Mouse (Mus musculus) neutrophil, adult 5-6 weeks (primary cell): ENCODE data around the gene B230217C12Rik. TPM values are rescaled to one million over a fixed set of nuclear protein-coding genes. Genes with fewer than 3 reads are reported as not detected.
"Not testable (repeated sequence)": the region's sequence is repeated elsewhere in the genome, so short reads cannot be mapped to it uniquely, and the experiment has no call there.

ENCODE experiments used
- ATAC-seq: fragments of 151-379, 151-347 bp; 2 replicates; pipeline ENCODE4 v1.8.0; 2017; ENCODE audit warnings: mild to moderate bottlenecking, moderate TSS enrichment; ENCODE audit not compliant: insufficient number of reproducible peaks, poor library complexity, low FRiP score, severe bottlenecking; ENCODE audit errors: extremely low read depth
- total RNA-seq: library from RNA; stranded (forward); fragments of 200-1000 nt; gene quantifications from 2 replicates; pipeline ENCODE4 v1.2.3, GENCODE M21; 2017

Gene B230217C12Rik
- total RNA-seq, 1 experiment from 2014 or later = 0.47 TPM

DNA sequence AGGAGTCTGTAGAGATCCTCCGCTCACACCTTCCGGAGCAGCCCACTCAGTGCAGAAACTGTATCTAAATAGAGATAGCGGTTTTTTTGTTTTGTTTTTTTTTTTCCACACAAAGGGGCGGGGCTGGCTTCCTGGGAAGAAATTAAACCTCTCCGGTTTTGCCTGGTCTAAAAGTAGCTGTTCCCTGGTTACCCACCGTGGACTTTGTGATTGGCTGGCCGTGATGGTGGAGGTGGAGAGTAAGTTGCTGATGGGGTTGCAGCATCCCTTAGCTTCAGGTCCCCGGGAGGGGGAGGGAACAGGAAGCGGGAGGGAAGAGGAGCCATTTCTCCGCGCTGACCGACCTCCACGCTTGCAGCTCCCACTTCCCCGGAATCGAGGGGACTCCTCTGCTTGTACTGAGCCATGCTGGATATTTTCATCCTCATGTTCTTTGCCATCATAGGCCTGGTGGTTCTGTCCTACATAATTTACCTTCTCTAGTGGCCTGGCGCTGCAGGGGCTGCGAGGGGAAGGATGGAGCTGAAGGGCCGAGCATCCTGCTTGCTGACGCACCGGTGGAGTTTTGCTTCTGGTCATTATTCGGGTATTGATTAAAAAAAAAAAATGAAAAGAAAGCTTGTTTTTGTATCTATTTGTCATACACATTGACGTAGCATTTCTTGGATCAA is 546 bp downstream of the B230217C12Rik start:
- 0 out of 2 replicates have a peak, but pooled peaks have one; percentile 17 for ATAC-seq

DNA sequence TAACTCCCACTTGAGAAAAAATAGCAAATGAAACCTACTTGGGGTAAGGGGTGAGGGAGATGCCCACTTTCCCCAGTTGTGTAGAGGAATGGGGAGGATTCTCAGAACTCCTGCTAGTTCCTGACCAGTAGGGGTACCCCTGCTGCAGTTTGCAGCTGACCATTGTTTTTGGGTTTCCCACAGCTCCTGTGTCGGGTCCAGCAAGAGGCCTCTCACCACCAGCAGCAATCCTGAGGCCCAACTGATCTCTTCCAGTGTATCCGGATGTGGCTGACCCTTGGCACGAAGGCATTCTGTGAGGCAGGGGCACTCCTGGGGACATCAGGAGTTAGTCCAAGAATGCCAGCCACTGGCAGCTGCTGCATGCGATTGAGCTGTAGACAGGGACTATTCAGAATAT is 1.4 kb downstream of the B230217C12Rik start:
- no peak for ATAC-seq

DNA sequence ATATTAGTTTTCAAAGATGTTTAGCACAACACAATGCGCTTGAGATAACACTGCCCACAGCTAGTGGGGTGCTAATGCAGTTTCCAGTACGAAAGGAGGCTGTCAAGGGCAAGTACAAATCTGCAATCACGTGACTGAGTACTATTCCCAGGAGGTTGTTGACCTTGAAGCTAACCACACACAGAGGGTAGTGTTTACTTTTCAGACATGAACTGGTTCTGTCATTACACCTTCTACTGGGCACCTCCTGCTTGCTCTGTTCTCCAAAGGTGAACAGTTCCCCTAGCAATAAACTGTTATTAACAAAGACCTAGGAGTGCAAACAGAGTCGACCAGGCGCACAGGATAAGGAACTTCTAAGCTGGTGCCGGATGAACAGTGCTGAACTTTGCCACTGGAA is 9.8 kb downstream of the B230217C12Rik start:
- ATAC-seq = no peak

DNA sequence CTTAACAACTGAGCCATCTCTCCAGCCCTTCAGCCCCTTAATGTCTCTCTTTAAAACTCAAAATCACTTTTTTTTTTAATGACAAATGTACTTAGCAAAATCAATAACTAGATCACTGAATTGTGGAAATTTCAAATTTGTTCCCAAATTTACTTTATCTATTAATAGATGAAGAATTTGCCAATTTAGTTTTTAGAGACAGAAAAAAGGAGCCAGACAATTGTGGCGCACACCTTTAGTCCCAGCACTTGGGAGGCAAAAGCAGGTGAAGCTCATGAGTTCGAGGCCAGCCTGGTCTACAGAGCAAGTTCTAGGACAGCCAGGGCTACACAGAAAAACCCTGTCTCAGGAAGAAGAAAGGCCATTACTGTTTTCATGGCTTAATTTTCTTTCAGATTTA is 11.0 kb downstream of the B230217C12Rik start:
- no peak for ATAC-seq

DNA sequence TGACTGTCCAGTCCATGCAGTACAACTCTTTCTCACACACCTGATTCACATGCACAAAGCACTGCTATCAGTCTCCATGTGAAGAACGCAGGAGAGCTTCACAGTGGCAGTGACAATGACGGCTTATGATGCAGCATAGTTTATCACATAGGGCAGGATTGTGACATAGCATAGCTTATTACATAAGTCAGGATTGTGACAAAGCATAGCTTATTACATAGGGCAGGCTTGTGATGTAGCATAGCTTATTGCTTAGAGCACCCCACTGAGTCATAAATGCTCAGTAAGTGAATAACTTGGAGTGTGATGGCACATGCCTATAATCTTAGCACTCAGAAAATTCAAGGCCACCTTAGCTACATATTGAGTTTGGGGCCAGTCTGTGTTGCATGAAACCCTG is 14.9 kb downstream of the B230217C12Rik start:
- no peak for ATAC-seq

DNA sequence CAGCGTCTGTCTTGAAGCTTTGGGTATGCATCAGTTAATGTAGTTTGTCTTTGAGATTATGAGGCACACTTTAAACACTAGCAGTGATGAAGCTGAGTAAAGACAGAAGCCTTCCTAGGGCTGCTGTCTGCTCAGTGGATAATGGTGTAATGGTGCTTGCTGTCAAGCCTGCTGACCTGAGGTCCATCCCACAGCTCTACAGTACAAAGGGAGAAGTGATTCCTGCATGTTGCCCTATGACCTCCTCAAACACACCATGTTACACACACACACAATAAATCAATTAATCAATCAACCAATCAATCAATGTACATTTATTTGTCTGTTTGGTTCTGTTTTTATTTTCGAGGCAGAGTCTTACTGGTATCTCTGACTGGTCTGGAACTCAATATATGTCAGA is 21.6 kb downstream of the B230217C12Rik start:
- no peak for ATAC-seq

DNA sequence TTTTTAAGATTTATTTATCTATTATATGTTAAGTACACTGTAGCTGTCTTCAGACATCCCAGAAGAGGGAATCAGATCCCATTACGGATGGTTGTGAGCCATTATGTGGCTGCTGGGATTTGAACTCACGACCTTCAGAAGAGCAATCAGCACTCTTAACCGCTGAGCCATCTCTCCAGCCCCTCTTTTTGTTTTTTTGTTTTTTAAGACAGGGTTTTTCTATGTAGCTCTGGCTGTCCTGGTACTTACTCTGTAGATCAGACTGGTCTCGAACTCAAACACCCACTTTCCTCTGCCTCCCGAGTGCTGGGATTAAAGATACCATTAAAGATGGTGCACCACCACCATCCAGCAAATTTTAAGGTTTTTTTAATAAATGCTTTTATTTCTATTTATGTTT is 24.8 kb downstream of the B230217C12Rik start:
- no peak for ATAC-seq

DNA sequence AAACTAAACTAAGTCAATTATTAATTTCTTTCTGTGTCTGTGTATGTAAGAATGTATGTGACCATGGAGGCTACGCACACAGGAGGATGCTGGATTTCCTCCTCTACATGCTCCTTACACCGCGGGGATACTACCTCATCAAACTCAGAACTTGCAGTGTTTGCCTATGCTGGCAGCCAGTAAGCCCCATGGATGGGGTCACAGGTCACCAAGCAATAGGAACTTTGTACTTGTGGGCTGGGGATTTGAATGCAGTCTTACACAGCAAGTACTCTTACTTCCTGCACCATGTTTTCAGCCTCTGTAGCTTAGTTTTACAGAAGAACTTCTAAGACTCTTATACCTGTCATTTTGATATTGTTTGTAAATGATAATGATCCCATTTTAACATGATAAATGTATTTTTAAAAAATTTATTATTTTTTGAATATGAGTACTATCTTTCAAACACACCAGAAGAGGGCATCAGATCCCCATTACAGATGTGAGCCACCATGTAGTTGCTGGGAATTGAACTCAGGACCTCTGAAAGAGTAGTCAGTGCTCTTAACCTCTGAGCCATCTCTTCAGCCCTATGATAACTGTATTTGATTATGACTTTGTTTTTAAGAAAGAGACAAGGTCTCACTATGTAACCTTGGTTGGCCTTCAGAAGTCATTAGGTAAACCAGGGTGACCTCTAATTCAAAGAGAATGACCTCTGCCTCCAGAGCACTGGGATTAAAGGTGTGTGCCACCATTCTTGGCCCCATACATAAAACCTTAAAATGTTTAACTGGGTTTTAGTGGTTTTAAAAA is 25.7 kb downstream of the B230217C12Rik start:
- no peak for ATAC-seq

DNA sequence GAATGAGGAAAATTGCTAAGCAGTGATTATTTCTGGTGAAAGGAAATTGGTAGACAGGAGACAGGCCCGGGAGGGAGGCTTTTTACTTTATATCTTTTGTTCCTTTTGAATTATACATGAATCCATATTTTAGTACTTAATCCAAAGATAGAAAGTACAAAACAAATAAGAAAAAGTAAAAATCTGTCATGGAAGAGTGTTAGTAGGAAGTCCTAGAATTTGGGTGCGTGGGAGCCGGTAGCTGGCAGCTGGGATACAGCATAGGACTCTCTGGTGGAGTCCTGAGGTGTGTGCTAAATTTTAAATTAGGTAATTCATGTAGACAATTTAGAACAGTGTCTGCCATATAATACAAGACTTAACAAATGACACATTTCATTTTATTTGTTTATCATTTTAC is 27.0 kb downstream of the B230217C12Rik start:
- no peak for ATAC-seq

DNA sequence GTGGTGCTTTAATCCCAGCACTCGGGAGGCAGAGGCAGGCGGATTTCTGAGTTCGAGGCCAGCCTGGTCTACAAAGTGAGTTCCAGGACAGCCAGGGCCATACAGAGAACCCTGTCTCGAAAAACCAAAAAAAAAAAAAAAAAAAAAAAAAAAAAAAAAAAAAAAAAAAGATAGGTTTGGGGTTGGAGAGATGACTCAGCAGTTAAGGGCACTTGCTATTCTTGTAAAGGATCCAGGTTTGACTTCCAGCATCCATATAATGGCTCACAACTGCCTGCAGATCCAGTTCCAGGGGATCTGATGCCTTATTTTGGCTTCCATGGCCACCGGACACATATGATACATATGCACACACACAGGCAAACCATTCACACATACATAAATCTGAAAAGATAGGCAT is 31.8 kb downstream of the B230217C12Rik start:
- ATAC-seq = not testable (repeated sequence)

DNA sequence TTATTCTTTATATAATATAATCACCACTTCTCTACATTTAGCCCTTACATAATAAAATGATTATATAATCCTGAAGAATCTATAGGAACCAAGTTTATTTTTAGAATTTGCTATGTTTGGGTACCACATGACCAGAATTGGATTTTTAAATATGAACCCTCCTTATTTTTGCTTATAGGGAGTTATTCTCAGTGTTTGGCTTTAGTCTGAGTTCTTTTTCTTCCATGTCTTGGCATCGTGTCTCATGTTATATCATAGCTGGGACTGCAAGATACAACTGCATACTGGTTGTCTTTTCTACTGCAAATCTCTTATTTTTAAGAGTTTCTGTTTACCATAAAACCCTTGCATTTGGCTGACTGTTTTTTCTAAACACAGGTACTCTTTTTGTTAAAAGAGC is 33.8 kb downstream of the B230217C12Rik start:
- ATAC-seq = no peak

DNA sequence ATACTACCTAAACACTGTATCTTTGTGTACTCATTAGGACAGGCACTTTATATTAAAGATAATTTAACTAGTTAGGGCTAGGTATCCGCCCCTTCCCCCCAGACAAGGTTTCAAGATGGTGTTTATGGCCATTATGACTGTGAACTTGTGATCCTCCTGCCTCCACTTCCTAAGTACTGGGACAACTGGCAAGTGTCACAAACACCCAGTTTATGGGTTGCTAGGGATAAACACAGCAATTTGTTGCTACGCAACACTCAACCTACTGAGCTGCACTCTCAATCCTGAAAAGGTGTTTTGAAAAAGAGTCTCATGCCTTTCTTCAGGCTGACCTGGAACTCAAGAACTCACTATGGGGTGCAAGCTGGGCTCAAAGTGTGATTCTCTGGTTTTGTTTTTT is 36.8 kb downstream of the B230217C12Rik start:
- ATAC-seq = no peak

DNA sequence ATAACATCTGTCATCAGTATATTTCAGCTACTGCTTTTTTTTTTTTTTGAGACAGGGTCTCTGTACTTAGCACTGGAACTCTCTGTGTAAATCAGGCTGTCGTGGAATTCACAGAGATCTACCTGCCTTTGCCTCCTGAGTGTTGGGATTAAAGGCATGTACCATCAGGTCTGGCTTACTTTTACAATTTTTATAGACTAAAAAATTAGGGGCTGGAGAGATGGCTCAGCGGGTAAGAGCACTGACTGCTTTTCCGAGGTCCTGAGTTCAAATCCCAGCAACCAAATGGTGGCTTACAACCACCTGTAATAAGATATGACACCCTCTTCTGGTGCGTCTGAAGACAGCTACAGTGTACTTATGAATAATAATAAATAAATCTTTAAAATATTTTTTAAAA is 39.8 kb downstream of the B230217C12Rik start:
- no peak for ATAC-seq

DNA sequence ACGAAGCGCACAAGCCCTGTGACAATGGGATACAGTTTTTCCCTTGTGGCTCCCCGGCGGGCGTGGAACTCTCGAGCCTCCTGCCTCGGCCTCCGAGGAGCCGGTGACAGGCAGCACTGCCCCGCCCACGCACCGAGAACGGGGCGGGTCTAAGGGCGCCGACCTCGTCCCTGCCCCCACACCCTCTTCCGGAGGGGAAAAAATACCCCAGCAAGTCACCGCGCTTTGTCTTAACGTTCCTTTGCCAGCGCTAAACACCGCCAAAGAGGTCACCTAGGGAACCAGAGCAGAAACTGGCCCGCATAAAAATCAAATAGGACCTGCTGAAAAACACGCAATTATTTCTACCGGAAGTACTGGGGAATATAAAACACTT is 43.0 kb downstream of the B230217C12Rik start:
- ATAC-seq = peak; percentile 65

DNA sequence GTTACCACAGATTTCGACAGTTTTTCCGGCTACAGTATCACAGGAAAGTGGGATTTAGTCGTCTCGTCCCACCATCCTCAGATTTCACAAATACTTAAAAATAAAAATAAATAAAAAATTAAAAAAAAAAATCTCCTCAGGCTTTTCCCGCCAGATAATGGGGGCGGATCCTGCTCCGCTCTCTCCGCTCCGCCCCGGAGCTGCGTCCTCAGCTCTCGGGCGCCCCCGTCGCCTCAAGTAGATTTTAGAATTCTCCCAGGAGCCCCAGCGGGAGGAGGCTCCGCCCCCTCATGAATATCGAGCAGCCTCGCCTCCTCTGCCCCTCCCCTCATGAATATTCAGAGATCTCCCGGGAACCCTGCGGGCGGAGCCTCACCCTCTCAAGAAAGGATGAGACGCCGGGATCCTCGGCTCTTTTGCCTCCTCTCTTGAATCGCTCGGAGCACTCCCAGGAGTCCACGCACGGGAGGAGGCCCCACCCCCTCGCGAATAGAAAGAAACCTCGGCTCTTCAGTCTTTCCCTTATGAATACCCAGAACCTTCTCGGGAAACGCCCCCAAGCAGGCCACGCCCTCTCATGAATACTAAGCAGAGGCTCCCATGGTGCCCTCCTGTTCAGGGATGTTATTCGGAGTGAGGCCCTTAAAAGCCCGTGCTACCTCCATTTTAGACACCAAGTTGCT is 43.5 kb downstream of the B230217C12Rik start, which contains the start of gene Fbxo47:
TSS of gene Fbxo47 (minus strand) at position 237 of the 683 bp plus-strand sequence.
- ATAC-seq = peak; percentile 96

DNA sequence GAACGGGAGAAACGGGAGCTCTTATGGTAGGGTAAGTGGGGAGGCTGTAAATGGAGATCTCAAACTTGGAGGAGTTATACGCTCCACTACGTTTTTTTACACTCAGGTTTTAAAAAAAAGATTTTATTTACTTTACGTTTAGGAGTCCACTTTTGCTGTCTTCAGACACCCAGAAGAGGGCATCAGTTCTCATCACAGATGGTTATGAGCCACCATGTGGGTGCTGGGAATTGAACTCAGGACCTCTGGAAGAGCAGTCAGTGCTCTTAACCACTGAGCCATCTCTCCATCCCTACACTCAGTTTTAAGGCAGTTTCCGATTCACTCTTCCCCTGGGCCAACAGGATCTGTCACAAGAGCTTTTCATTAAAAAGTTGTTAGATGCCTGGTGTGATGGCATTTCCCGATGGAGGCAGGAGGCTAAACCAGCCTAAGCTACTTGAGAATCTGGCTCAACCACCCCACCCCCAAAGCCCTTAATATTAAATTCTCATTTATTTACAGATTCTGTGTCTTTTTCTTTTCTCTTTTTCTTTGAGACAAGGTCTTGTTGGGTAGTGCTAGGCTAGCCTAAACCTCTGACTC is 44.1 kb downstream of the B230217C12Rik start:
- ATAC-seq = no peak

DNA sequence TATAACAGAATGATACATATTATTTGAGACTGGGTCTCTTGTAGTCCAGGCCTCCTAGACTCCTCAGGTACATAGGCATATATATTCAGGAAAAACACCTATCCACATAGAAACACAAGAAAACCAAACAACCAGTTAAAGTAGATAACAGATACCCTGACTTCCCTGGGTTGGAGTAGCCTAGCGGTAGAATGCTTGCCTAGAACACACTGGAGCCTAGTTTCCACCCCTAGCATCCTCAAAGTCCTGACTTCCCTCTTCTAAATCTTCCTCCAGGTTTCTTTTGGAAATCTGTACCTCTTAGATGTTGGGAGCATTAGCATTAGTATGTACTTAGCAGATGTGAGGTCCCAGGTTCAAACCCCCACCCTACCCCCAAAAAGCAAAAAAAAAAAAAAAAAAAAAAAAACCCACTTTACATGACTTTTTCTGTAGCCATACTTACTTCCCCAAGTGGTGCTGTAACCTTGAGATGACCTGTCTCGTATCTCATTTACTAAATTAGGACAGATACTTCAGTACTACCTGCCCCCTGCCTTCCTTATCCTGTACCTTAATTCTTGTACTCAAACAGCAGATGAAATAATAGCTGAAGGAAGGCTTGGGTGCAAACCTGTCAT is 44.8 kb downstream of the B230217C12Rik start:
- no peak for ATAC-seq

DNA sequence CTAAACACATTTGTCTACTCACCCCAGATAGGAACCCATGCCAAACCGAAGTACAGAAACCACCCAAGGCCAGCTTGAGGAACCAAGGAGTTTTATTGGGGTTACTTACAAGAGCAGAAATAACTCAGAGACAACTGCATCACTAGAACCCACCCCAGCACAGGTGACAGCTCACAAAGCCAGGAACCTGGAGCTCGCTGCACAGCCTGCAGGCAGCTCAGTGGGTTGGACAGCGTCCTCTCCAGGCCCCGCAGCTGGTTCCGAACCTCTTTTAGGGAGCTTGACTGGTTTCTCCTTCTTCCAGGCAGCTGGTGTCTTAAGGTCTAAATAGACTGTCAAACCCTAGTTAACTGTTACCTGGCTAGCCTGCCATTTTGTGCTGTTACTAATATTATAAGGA is 51.2 kb downstream of the B230217C12Rik start:
- ATAC-seq = no peak
